17 mouse cellular contexts compared by ENCODE assay signal in the genomic region with DNA sequence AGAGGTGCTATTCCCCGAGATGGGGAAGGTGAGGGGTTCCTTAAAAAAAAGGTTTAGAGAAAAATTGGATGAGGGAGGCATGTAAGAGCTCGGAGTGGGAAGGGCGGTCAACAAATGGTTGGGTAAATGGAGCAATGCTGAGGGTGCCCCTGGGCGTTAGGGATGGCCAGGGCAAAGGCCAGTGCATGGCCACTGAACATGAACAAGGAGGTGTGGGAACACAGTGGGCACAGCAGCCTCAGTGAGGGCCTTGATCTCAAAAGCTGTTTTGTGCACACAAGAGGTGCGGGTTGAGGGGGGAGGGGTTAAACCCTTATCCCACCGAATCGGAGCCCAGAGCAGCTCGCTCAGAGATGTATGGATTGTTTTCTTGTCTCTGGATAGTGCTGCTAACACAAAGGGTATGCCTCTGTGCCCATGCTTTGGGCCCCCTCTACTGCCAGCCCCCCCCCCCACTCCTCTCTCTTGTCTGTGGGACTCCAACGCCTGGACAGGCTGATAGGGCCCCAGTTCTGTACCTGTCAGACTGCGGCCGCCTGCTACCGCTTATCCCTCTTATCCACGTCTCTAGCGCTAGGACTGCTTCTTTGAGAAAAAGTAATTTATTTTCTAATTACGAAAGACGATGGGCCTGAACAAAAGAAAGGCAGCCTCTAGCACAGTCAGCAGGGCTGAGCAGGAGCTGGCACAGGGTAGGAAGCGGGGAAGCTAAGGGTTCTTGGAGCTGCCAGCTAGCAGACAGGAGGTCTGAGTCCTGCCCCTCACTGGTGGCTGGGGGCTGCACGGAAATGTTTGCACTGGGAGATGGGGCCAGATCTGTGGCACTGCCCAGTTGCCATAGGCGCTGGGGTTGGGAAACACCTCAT.
A peak's percentile ranks its signal among the peaks of the same experiment; 100 is the strongest.
DNase-seq lines count a peak whose midpoint lies in the region; ATAC-seq and TF ChIP-seq lines count a peak whose summit lies in the region.
"Had no signal": no experiment of that assay in that cellular context is flagged by ENCODE, and none has a peak within 500 bp of the region (broad histone marks: within the 10 kb centered on the region; RNA-seq: fewer than 3 reads in every experiment).

No protein-coding gene starts in this region.

- peak; percentile 61 for ATAC-seq in forebrain, embryonic 12.5 days (ENCODE audit: low FRiP score)
- ATAC-seq in hindbrain, embryonic 13.5 days (ENCODE audit: low FRiP score): peak; percentile 71
- peak; percentile 46; the same call in 1 of the 2 replicates for ATAC-seq in midbrain, embryonic 14.5 days (ENCODE audit: low FRiP score, low TSS enrichment)
- ATAC-seq: activated CD4-positive, CD25-positive, alpha-beta regulatory T cell, adult 4 months had no signal

- 22% methylated on average over 19 of the region's 19 CpGs for WGBS in forebrain, embryonic 12.5 days
- 32% methylated on average over 19 of the region's 19 CpGs for WGBS in hindbrain, embryonic 13.5 days
- 28% methylated on average over 19 of the region's 19 CpGs for WGBS in midbrain, embryonic 14.5 days
- 63% methylated on average over 19 of the region's 19 CpGs for WGBS in kidney, adult 2 months

- no peak for TF ChIP-seq CTCF in brain, embryonic 14.5 days (IDR thresholded peaks at IDR 0.05; ENCODE audit: borderline replicate concordance, extremely low read depth, insufficient read depth, insufficient read length)
- TF ChIP-seq CTCF in kidney, adult 2 months (conservative IDR thresholded peaks at IDR 0.05; ENCODE audit: insufficient read depth, insufficient read length, low read depth, low read length): no peak

- H3K4me2 ChIP-seq in forebrain, embryonic 12.5 days: peak overlapping the region; percentile 27
- H3K4me2 ChIP-seq in hindbrain, embryonic 13.5 days: no peak overlapping the region
- H3K4me2 ChIP-seq in midbrain, embryonic 14.5 days (ENCODE audit: low read length): no peak overlapping the region
- H3K4me2 ChIP-seq: embryonic facial prominence, embryonic 12.5 days; heart, embryonic 11.5 days; limb, embryonic 12.5 days; liver, embryonic 15.5 days had no signal

- H3K27ac ChIP-seq in forebrain, embryonic 12.5 days: peak overlapping the region; percentile 39
- peak overlapping the region; percentile 76 for H3K27ac ChIP-seq in hindbrain, embryonic 13.5 days
- peak overlapping the region; percentile 58 for H3K27ac ChIP-seq in midbrain, embryonic 14.5 days (replicated peaks; ENCODE audit: low read depth, low read length)
- H3K27ac ChIP-seq in kidney, adult 2 months (ENCODE audit: insufficient read depth, low read depth, low read length): no peak overlapping the region
- H3K27ac ChIP-seq: embryonic facial prominence, embryonic 12.5 days; limb, embryonic 12.5 days; liver, embryonic 15.5 days had no signal

- H3K4me3 ChIP-seq in forebrain, embryonic 12.5 days (replicated peaks): no peak overlapping the region
- H3K4me3 ChIP-seq in hindbrain, embryonic 13.5 days: no peak overlapping the region
- H3K4me3 ChIP-seq in midbrain, embryonic 14.5 days (replicated peaks; ENCODE audit: low read depth, low read length): no peak overlapping the region
- H3K4me3 ChIP-seq in kidney, adult 2 months (ENCODE audit: insufficient read depth, low read depth, low read length): no peak overlapping the region
- H3K4me3 ChIP-seq: embryonic facial prominence, embryonic 12.5 days; limb, embryonic 12.5 days; liver, embryonic 15.5 days had no signal

- no peak for TF ChIP-seq POLR2A in brain, embryonic 14.5 days (IDR thresholded peaks at IDR 0.05; ENCODE audit: borderline replicate concordance, extremely low read depth, insufficient read depth, insufficient read length, poor library complexity, severe bottlenecking)
- no peak for TF ChIP-seq POLR2A in kidney, adult 2 months (IDR thresholded peaks at IDR 0.05; ENCODE audit: low read depth, low read length)

- no peaks in the 10 kb centered on the region for H3K9me3 ChIP-seq in forebrain, embryonic 12.5 days
- no peaks in the 10 kb centered on the region for H3K9me3 ChIP-seq in hindbrain, embryonic 13.5 days
- H3K9me3 ChIP-seq in midbrain, embryonic 14.5 days (ENCODE audit: control insufficient read depth, low read length): no peaks in the 10 kb centered on the region
- H3K9me3 ChIP-seq: embryonic facial prominence, embryonic 12.5 days; limb, embryonic 12.5 days; liver, embryonic 15.5 days had no signal

- no peaks in the 10 kb centered on the region for H3K36me3 ChIP-seq in forebrain, embryonic 12.5 days (replicated peaks)
- no peaks in the 10 kb centered on the region for H3K36me3 ChIP-seq in hindbrain, embryonic 13.5 days
- H3K36me3 ChIP-seq in midbrain, embryonic 14.5 days (ENCODE audit: control insufficient read depth, insufficient read depth, low read length): no peaks in the 10 kb centered on the region
- no peaks in the 10 kb centered on the region for H3K36me3 ChIP-seq in kidney, adult 2 months (ENCODE audit: control insufficient read depth, insufficient read depth, low read length)
- H3K36me3 ChIP-seq: embryonic facial prominence, embryonic 12.5 days; limb, embryonic 12.5 days; liver, embryonic 15.5 days had no signal

- peaks cover 52% of the 10 kb centered on the region for H3K4me1 ChIP-seq in forebrain, embryonic 12.5 days
- H3K4me1 ChIP-seq in hindbrain, embryonic 13.5 days (replicated peaks): peaks cover 48% of the 10 kb centered on the region
- peaks cover 39% of the 10 kb centered on the region for H3K4me1 ChIP-seq in midbrain, embryonic 14.5 days (ENCODE audit: control insufficient read depth, insufficient read depth, low read length)
- no peaks in the 10 kb centered on the region for H3K4me1 ChIP-seq in kidney, adult 2 months (ENCODE audit: control insufficient read depth, insufficient read depth, low read length)
- H3K4me1 ChIP-seq: liver, embryonic 15.5 days had no signal

- H3K27me3 ChIP-seq in forebrain, embryonic 12.5 days: 0 out of 2 replicates have a peak, but pooled peaks cover 23% of the 10 kb centered on the region
- H3K27me3 ChIP-seq in hindbrain, embryonic 13.5 days: peaks cover 23% of the 10 kb centered on the region; the same call in 1 of the 2 replicates
- 0 out of 2 replicates have a peak, but pooled peaks cover 4% of the 10 kb centered on the region for H3K27me3 ChIP-seq in midbrain, embryonic 14.5 days (ENCODE audit: control insufficient read depth, insufficient read depth, low read length)
- H3K27me3 ChIP-seq in kidney, adult 2 months (replicated peaks; ENCODE audit: control insufficient read depth, insufficient read depth, low read length): no peaks in the 10 kb centered on the region
- H3K27me3 ChIP-seq: embryonic facial prominence, embryonic 12.5 days; limb, embryonic 12.5 days had no signal

- peak; percentile 78 for DNase-seq in brain, embryonic 14.5 days (ENCODE audit: low read depth)
- DNase-seq in midbrain, embryonic 14.5 days: peak; percentile 67
- no peak for DNase-seq in lung, postnatal 14 days
- DNase-seq in kidney, adult 2 months: no peak
- no peak for DNase-seq in spleen, adult 12 weeks (ENCODE audit: low spot score)
- DNase-seq in spleen, postnatal 10 days (ENCODE audit: low spot score in 2 of 2): no peak
- DNase-seq: cerebellum, postnatal 25 days; gastrocnemius, postnatal 10 days; kidney, adult 18-20 months; lung, postnatal 10 days had no signal

- peak overlapping the region; percentile 14; the same call in 1 of the 2 replicates for H3K9ac ChIP-seq in forebrain, embryonic 12.5 days
- peak overlapping the region; percentile 35; the same call in 1 of the 2 replicates for H3K9ac ChIP-seq in hindbrain, embryonic 13.5 days
- H3K9ac ChIP-seq in midbrain, embryonic 14.5 days (replicated peaks; ENCODE audit: low read length): no peak overlapping the region; the same call in 1 of the 2 replicates
- H3K9ac ChIP-seq: embryonic facial prominence, embryonic 12.5 days; limb, embryonic 12.5 days; liver, embryonic 15.5 days had no signal

Comparison
In these comparisons a context has a peak if more than half of its experiments do, and no peak if none do; other contexts are left out.
1. DNase-seq: peak in brain, embryonic 14.5 days (single experiment) and midbrain, embryonic 14.5 days (single experiment); none in lung, postnatal 14 days (single experiment), kidney, adult 2 months (single experiment), spleen, adult 12 weeks (single experiment) and spleen, postnatal 10 days (0 of 2).
2. Peak in every context shown above with its lines, with median percentiles within 50 percentile points of each other: ATAC-seq.